Mouse (Mus musculus): ENCODE measurements around the gene Bpifb9b. TPM values are rescaled to one million over a fixed set of nuclear protein-coding genes. Genes with fewer than 3 reads are reported as not detected.

The Bpifb9b gene
- polyA plus RNA-seq, 1 experiment from 2014 or later, result not detected

Other genes starting within 250 kb of the Bpifb9b start
- not detected in 2 replicates for gene Bpifa3, start 176.9 kb upstream of the Bpifb9b start, polyA plus RNA-seq (2015; fragmentation: Nextera tagmentation; extraction: Ambion mirVana)
- gene Bpifa1, start 164.3 kb upstream of the Bpifb9b start, polyA plus RNA-seq (2015; fragmentation: Nextera tagmentation; extraction: Ambion mirVana), result not detected in 2 replicates
- gene Bpifa5, start 144.6 kb upstream of the Bpifb9b start, polyA plus RNA-seq (2015; fragmentation: Nextera tagmentation; extraction: Ambion mirVana), result not detected in 2 replicates
- gene Bpifb1, start 116.4 kb upstream of the Bpifb9b start, polyA plus RNA-seq (2015; fragmentation: Nextera tagmentation; extraction: Ambion mirVana), result 0.88 and 1.0 TPM in 2 replicates
- 0.25 and 0.36 TPM in 2 replicates for gene Bpifb5, start 83.5 kb upstream of the Bpifb9b start, polyA plus RNA-seq (2015; fragmentation: Nextera tagmentation; extraction: Ambion mirVana)
- gene Bpifb9a, start 49.4 kb upstream of the Bpifb9b start, polyA plus RNA-seq (2015; fragmentation: Nextera tagmentation; extraction: Ambion mirVana), result not detected in 2 replicates
- 12.2 and 16.3 TPM in 2 replicates for gene Cdk5rap1, start 65.8 kb downstream of the Bpifb9b start, polyA plus RNA-seq (2015; fragmentation: Nextera tagmentation; extraction: Ambion mirVana)
- gene Snta1, start 100.9 kb downstream of the Bpifb9b start, polyA plus RNA-seq (2015; fragmentation: Nextera tagmentation; extraction: Ambion mirVana), result 9.2 and 12.3 TPM in 2 replicates
- 50.2 and 53.1 TPM in 2 replicates for gene Cbfa2t2, start 129.3 kb downstream of the Bpifb9b start, polyA plus RNA-seq (2015; fragmentation: Nextera tagmentation; extraction: Ambion mirVana)
- gene 1700003F12Rik, start 239.9 kb downstream of the Bpifb9b start, polyA plus RNA-seq (2015; fragmentation: Nextera tagmentation; extraction: Ambion mirVana), result 1.9 and 2.3 TPM in 2 replicates
- gene Actl10, start 244.5 kb downstream of the Bpifb9b start, polyA plus RNA-seq (2015; fragmentation: Nextera tagmentation; extraction: Ambion mirVana), result 0.19 and 0.44 TPM in 2 replicates